Mouse (Mus musculus): Measurements from ENCODE around the gene Frmd4b. TPM values are rescaled to one million over a fixed set of nuclear protein-coding genes. Genes with fewer than 3 reads are reported as not detected.

The Frmd4b gene
- total RNA-seq, 2 experiments from 2014 or later: 28.0 to 32.5 TPM

- no peak for TF ChIP-seq CTCF (conservative IDR thresholded peaks at IDR 0.05)
- no peak overlapping the region for H3K4me3 ChIP-seq
- no peak for DNase-seq (ENCODE audit: low spot score in 2 of 2)
- H3K27ac ChIP-seq: peak overlapping the region; percentile 24
Measured at GRCm38 (mm10) chr6:97478981-97479860, 138.1 kb downstream of the Frmd4b start.

- no peak overlapping the region for H3K4me3 ChIP-seq
- no peak for DNase-seq (ENCODE audit: low spot score in 2 of 2)
- H3K27ac ChIP-seq: no peak overlapping the region
- no peak for TF ChIP-seq CTCF (conservative IDR thresholded peaks at IDR 0.05)
Measured at GRCm38 (mm10) chr6:97473672-97474071, 143.7 kb downstream of the Frmd4b start.

DNA sequence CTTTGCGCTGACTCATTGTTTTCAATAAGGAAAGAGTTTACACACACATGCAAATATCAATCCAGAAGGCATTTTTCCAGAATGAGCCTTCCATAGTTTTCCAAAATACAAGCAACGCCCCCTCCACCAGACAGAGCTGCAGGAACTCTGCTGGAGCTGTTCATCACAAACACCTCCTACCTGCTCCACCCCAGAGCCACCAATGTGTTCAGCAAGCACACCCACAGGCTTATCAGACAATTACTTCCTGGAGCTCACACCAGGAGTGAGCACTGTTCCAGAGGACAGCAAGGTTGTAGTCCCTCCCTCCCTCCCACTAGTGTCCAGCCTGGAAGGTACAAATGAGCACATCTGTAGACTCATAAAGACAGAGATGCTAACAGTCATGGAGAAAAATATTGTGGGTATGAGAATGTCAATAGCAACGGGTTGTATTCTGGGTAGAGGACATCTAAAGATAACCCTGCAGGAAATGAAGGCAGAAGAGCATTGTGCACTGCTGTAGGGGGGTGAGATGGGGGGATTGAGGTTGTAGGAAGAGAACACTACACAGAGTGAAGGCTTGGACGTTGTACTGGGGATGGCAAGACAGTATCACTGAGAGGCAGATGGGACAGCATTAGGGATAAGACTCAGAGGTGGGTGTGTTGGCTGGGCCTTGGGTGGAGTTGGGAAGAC, 144.3 kb downstream of the Frmd4b start:
- no peak for TF ChIP-seq CTCF (conservative IDR thresholded peaks at IDR 0.05)
- no peak for DNase-seq (ENCODE audit: low spot score in 2 of 2)
- H3K27ac ChIP-seq: 0 out of 2 replicates have a peak overlapping the region, but pooled peaks have one; percentile 32
- no peak overlapping the region for H3K4me3 ChIP-seq

- H3K27ac ChIP-seq: peak overlapping the region; percentile 72
- H3K4me3 ChIP-seq: no peak overlapping the region
- TF ChIP-seq CTCF (conservative IDR thresholded peaks at IDR 0.05): no peak
- no peak for DNase-seq (ENCODE audit: low spot score in 2 of 2)
Measured at GRCm38 (mm10) chr6:97463898-97464524, 153.3 kb downstream of the Frmd4b start.

GRCm38 (mm10) chr6:97462421-97462820, 154.9 kb downstream of the Frmd4b start:
- Histone ChIP-seq H3K4me3 (no peak overlapping the region), H3K27ac (peak overlapping the region; percentile 29; the same call in 1 of the 2 replicates)
- DNase-seq (ENCODE audit: low spot score in 2 of 2): peak; percentile 60 to 61
- TF ChIP-seq CTCF (conservative IDR thresholded peaks at IDR 0.05): no peak

- no peak for TF ChIP-seq CTCF (conservative IDR thresholded peaks at IDR 0.05)
- no peak for DNase-seq (ENCODE audit: low spot score in 2 of 2)
- Histone ChIP-seq H3K4me3 (peak overlapping the region; percentile 34), H3K27ac (peak overlapping the region; percentile 66)
Measured at GRCm38 (mm10) chr6:97459112-97459511, 158.2 kb downstream of the Frmd4b start.

DNA sequence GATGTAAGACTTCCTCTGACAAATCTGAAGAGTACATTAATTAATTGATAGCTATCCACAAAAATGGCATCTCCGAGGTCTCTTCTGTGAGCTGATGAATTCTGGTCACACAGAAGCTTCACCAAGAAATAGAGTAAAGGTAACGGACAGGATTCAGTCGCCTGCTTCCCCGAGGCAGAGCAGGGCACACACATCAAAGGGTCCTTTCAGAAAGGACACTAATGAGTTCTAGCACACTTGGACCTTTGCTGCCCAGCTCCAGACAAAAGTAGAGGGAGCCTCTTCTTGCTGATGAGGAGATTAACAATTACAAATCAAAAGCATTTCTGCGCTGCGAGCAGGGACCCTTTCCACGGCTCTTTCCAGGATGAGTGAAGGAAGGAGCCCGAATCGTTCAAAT, 159.0 kb downstream of the Frmd4b start:
- DNase-seq (ENCODE audit: low spot score in 2 of 2): no peak
- peak overlapping the region; percentile 66 for H3K27ac ChIP-seq
- H3K4me3 ChIP-seq: peak overlapping the region; percentile 34
- TF ChIP-seq CTCF (conservative IDR thresholded peaks at IDR 0.05): no peak

DNA sequence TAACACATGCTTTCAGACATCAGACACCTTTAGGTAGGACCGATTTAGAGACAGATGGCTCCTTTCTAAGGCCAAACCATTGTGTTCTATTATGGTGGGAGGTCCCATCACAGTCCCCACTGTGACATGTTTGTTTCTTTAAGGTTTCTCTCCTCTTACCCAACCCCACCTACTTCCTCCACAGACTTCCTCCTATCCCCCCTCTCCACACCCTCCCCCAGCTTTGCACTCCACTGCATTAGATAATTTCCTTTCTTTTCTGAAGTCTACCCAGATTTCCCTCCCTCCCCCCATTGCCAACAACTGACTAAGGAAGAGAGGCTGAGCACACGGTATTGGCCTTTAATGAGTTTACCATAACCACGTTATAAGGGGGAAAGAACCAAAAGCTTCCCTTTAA, 159.4 kb downstream of the Frmd4b start:
- TF ChIP-seq CTCF (conservative IDR thresholded peaks at IDR 0.05): no peak
- DNase-seq (ENCODE audit: low spot score in 2 of 2): no peak
- H3K27ac ChIP-seq: peak overlapping the region; percentile 66

GRCm38 (mm10) chr6:97457210-97457609, 160.1 kb downstream of the Frmd4b start:
- TF ChIP-seq CTCF (conservative IDR thresholded peaks at IDR 0.05): no peak
- no peak for DNase-seq (ENCODE audit: low spot score in 2 of 2)
- H3K27ac ChIP-seq: peak overlapping the region; percentile 66
- H3K4me3 ChIP-seq: no peak overlapping the region; the same call in 1 of the 2 replicates

More for the DNA sequence above, 159.4 kb downstream of the Frmd4b start:
- H3K4me3 ChIP-seq: peak overlapping the region; percentile 34; the same call in 1 of the 2 replicates

GRCm38 (mm10) chr6:97452223-97452622, 165.1 kb downstream of the Frmd4b start:
- Histone ChIP-seq H3K27ac (no peak overlapping the region), H3K4me3 (no peak overlapping the region)
- DNase-seq (ENCODE audit: low spot score in 2 of 2): no peak
- TF ChIP-seq CTCF (conservative IDR thresholded peaks at IDR 0.05): no peak

- Histone ChIP-seq H3K27ac (no peak overlapping the region), H3K4me3 (no peak overlapping the region)
- no peak for TF ChIP-seq CTCF (conservative IDR thresholded peaks at IDR 0.05)
- no peak for DNase-seq (ENCODE audit: low spot score in 2 of 2)
Measured at GRCm38 (mm10) chr6:97449806-97450205, 167.5 kb downstream of the Frmd4b start.

DNA sequence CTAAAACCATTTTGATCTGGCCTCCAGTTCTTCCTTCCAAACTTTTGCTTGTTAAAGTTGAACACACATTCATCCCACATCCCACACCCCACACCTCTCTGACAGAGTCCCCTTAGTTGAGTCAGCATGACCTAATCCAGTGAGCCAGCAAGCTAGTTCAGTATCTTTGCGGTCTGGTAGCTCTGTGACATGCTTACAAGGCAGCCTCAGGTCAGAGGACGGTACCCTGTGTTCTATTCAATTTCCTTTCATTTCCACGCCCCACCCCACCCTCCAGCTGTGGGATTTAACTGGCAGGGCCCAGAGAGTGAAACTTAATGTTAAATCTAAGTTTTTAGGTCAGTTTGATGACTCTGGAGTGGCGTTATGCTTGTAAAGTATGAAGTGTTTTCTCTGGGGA, 170.3 kb downstream of the Frmd4b start:
- H3K27ac ChIP-seq: no peak overlapping the region
- no peak for TF ChIP-seq CTCF (conservative IDR thresholded peaks at IDR 0.05)
- no peak for DNase-seq (ENCODE audit: low spot score in 2 of 2)
- no peak overlapping the region for H3K4me3 ChIP-seq

GRCm38 (mm10) chr6:97444145-97444544, 173.2 kb downstream of the Frmd4b start:
- Histone ChIP-seq H3K4me3 (no peak overlapping the region), H3K27ac (no peak overlapping the region)
- TF ChIP-seq CTCF (conservative IDR thresholded peaks at IDR 0.05): no peak
- DNase-seq (ENCODE audit: low spot score in 2 of 2): no peak
